Mouse (Mus musculus) gastrocnemius, postnatal 36 days (tissue): ENCODE data around the gene Epb41. TPM values are rescaled to one million over a fixed set of nuclear protein-coding genes. Genes with fewer than 3 reads are reported as not detected.

Experiments
- DNase-seq, 2 experiments: peaks; one replicate each; pipeline ENCODE4 v3.0.0; 2022
- intact Hi-C: fragments of 180-260 bp; cut with DNase I; formaldehyde crosslinking; loops from one replicate; pipeline ENCODE4 v1.15.1; 2025
- total RNA-seq, 2 experiments: library from RNA; stranded (reverse); gene quantifications; 2 replicates each; pipeline ENCODE4 v1.2.3; 2021

Epb41 gene
- total RNA-seq, 2 experiments from 2014 or later: 92.0 to 92.7 TPM

- DNase-seq: no peak
- intact Hi-C loops: no loop called here
These were observed 134.3 kb downstream of the Epb41 start for GRCm38 (mm10) chr4:131940846-131941245.

- no peak for DNase-seq
- intact Hi-C loops: no loop called here
These were observed 135.7 kb downstream of the Epb41 start for GRCm38 (mm10) chr4:131939459-131939858.

GRCm38 (mm10) chr4:131929146-131929545 is 146.0 kb downstream of the Epb41 start:
- DNase-seq: no peak
- intact Hi-C loops: no loop called here

GRCm38 (mm10) chr4:131924096-131924810 is 150.9 kb downstream of the Epb41 start:
- intact Hi-C loops: no loop called here

GRCm38 (mm10) chr4:131922404-131922803 is 152.7 kb downstream of the Epb41 start:
- DNase-seq: no peak
- intact Hi-C loops: no loop called here

More at GRCm38 (mm10) chr4:131924096-131924810, 150.9 kb downstream of the Epb41 start:
- DNase-seq: no peak

GRCm38 (mm10) chr4:131921461-131922346 is 153.4 kb downstream of the Epb41 start, which contains the start of gene Tmem200b:
Gene Tmem200b, plus strand, starts transcription at chr4:131921771.
- intact Hi-C loops: no loop called here

GRCm38 (mm10) chr4:131920595-131921351 is 154.3 kb downstream of the Epb41 start:
- peak; percentile 45 to 57 for DNase-seq
- intact Hi-C loops: no loop called here

More at GRCm38 (mm10) chr4:131921461-131922346, 153.4 kb downstream of the Epb41 start, which contains the start of gene Tmem200b:
- DNase-seq: peak in 1 of 2 experiments; percentile 8

GRCm38 (mm10) chr4:131920141-131920594 is 155.0 kb downstream of the Epb41 start:
- peak; percentile 47 to 57 for DNase-seq
- intact Hi-C loops: no loop called here

- DNase-seq: no peak
- intact Hi-C loops: loop anchor here (5.0 kb wide), 3 partner anchors 53 to 158 kb away; partner anchors contain the start of gene Epb41
These were observed 155.5 kb downstream of the Epb41 start for GRCm38 (mm10) chr4:131919506-131920140.

- DNase-seq: no peak
These were observed 156.2 kb downstream of the Epb41 start for GRCm38 (mm10) chr4:131918711-131919500.

GRCm38 (mm10) chr4:131918026-131918533 is 157.0 kb downstream of the Epb41 start:
- DNase-seq: no peak
- intact Hi-C loops: loop anchor here (5.0 kb wide), 3 partner anchors 54 to 159 kb away; partner anchors contain the start of gene Epb41

More at GRCm38 (mm10) chr4:131918711-131919500, 156.2 kb downstream of the Epb41 start:
- intact Hi-C loops: loop anchor here (5.0 kb wide), 3 partner anchors 53 to 158 kb away; partner anchors contain the start of gene Epb41

GRCm38 (mm10) chr4:131917010-131917555 is 158.0 kb downstream of the Epb41 start:
- intact Hi-C loops: loop anchor here (5.0 kb wide), 3 partner anchors 55 to 160 kb away; partner anchors contain the start of gene Epb41
- DNase-seq: no peak

- peak; percentile 74 to 77 for DNase-seq
- intact Hi-C loops: loop anchor here (5.0 kb wide), 3 partner anchors 54 to 161 kb away; partner anchors contain the start of gene Epb41
These were observed 158.7 kb downstream of the Epb41 start for GRCm38 (mm10) chr4:131916425-131916824.

GRCm38 (mm10) chr4:131915821-131916328 is 159.2 kb downstream of the Epb41 start:
- intact Hi-C loops: loop anchor here (5.0 kb wide), 3 partner anchors 54 to 161 kb away; partner anchors contain the start of gene Epb41
- DNase-seq: no peak

GRCm38 (mm10) chr4:131914891-131915469 is 160.1 kb downstream of the Epb41 start:
- no peak for DNase-seq
- intact Hi-C loops: loop anchor here (5.0 kb wide), 3 partner anchors 53 to 162 kb away; partner anchors contain the start of gene Epb41

- intact Hi-C loops: no loop called here
These were observed 161.0 kb downstream of the Epb41 start for GRCm38 (mm10) chr4:131914046-131914643.

GRCm38 (mm10) chr4:131913526-131913925 is 161.6 kb downstream of the Epb41 start:
- intact Hi-C loops: no loop called here
- DNase-seq: no peak

More at GRCm38 (mm10) chr4:131914046-131914643, 161.0 kb downstream of the Epb41 start:
- no peak for DNase-seq
